Mouse (Mus musculus): ENCODE measurements around the gene Npnt.

DNA sequence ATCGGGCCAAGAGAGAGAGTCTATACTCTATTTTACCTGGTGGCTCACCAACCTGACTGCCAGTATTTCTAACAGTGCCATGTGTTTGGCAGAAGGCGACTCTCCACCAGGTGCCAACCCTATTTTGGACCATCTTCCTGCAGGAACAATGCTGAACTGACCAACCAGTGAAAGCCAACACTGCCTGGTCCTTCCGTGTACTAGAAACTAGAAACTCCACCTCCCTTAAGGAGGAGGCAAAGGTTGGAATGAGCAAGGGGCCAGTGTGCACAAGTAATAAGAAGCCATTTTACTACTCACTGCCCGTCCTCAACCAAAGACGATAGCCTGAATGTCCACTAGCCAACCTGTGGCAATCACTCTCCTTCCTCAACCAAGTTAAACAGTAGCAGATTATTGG lies 4.0 kb downstream of the Npnt start:
- TF ChIP-seq CTCF (IDR thresholded peaks at IDR 0.05; ENCODE audit: low read depth) (no peak), EP300 (IDR thresholded peaks at IDR 0.05; ENCODE audit: low read depth) (no peak)

Measured in liver, embryonic 14.5 days (tissue).